Mouse (Mus musculus) lung, adult 2 months (tissue): ENCODE measurements at regions not wholly inside any gene's neighbourhood (a gene's known extent, or its start where the extent isn't known, plus 50 kb on each side); places are given as distances from the start of the nearest gene placed in this dataset.

Experiments
- CTCF ChIP-seq: fragments of 200-500 bp; IDR thresholded peaks from 2 replicates; pipeline ENCODE4 v1.5.1; 2011; ENCODE audit warnings: mild to moderate bottlenecking, low read length, control low read depth; ENCODE audit not compliant: insufficient read depth
- POLR2A ChIP-seq: fragments of 200-500 bp; IDR thresholded peaks from 2 replicates; pipeline ENCODE4 v1.6.1; 2011; ENCODE audit warnings: low read depth, mild to moderate bottlenecking, control low read depth, low read length, borderline replicate concordance; ENCODE audit errors: extremely low read depth

- no peak for TF ChIP-seq CTCF
- no peak for TF ChIP-seq POLR2A
Measured at GRCm38 (mm10) chrX:11664330-11665061, 336.9 kb downstream of the H2al1j start.
